Mouse (Mus musculus) neural tube, embryonic 13.5 days (tissue): ENCODE results near the gene Irx5. TPM values are rescaled to one million over a fixed set of nuclear protein-coding genes. Genes with fewer than 3 reads are reported as not detected.

Experiments
- ATAC-seq: fragments of 200-750 bp; cut with Nextera tagmentation; 2 replicates; pipeline ENCODE4 v1.8.0; 2017; ENCODE audit warnings: low read depth, mild to moderate bottlenecking, moderate TSS enrichment, moderate library complexity
- H3K27ac ChIP-seq: fragments of 300-500 bp; sonication (generic); replicated peaks from 2 replicates; pipeline ENCODE4 v1.5.1; 2015; ENCODE audit warnings: moderate library complexity, mild to moderate bottlenecking, inconsistent platforms
- H3K27me3 ChIP-seq: fragments of 300-500 bp; sonication (generic); 2 replicates; pipeline ENCODE4 v1.6.1; 2015; ENCODE audit warnings: mild to moderate bottlenecking, inconsistent platforms
- H3K36me3 ChIP-seq: fragments of 300-500 bp; sonication (generic); 2 replicates; pipeline ENCODE4 v1.6.1; 2015; ENCODE audit warnings: mild to moderate bottlenecking, inconsistent platforms
- H3K4me1 ChIP-seq: fragments of 300-500 bp; sonication (generic); replicated peaks from 2 replicates; pipeline ENCODE4 v1.6.1; 2015; ENCODE audit warnings: inconsistent platforms
- H3K4me2 ChIP-seq: fragments of 300-500 bp; sonication (generic); 2 replicates; pipeline ENCODE4 v1.6.1; 2015; ENCODE audit warnings: inconsistent platforms, mild to moderate bottlenecking, moderate library complexity
- H3K4me3 ChIP-seq: fragments of 300-500 bp; sonication (generic); 2 replicates; pipeline ENCODE4 v1.5.1; 2015; ENCODE audit warnings: mild to moderate bottlenecking, inconsistent platforms
- H3K9ac ChIP-seq: fragments of 300-500 bp; sonication (generic); 2 replicates; pipeline ENCODE4 v1.6.1; 2015; ENCODE audit warnings: moderate library complexity, mild to moderate bottlenecking, inconsistent platforms
- H3K9me3 ChIP-seq: fragments of 300-500 bp; sonication (generic); 2 replicates; pipeline ENCODE4 v1.6.1; 2016; ENCODE audit warnings: inconsistent platforms
- WGBS: fragments of 180-500 bp; shearing (Covaris S2); methylation state at CpG from one replicate; pipeline ENCODE4 v1.1.7; 2015; 5-methylcytosine and 5-hydroxymethylcytosine counted together
- polyA plus RNA-seq: library from polyadenylated mRNA; unstranded; fragments of >200 nt; fragmentation: Nextera tagmentation; extraction: Ambion mirVana; gene quantifications from 2 replicates; pipeline ENCODE4 v1.2.1, GENCODE M21; 2015

Irx5 gene
- polyA plus RNA-seq, 1 experiment from 2014 or later: 8.5 TPM

- Histone ChIP-seq H3K9ac (no peak overlapping the region), H3K4me2 (no peak overlapping the region), H3K27me3 (no peaks in the 10 kb centered on the region), H3K27ac (no peak overlapping the region), H3K9me3 (no peaks in the 10 kb centered on the region), H3K4me1 (no peaks in the 10 kb centered on the region; the same call in 1 of the 2 replicates), H3K36me3 (no peaks in the 10 kb centered on the region), H3K4me3 (no peak overlapping the region)
- whole genome bisulfite sequencing: 56% methylated on average over 6 of the region's 6 CpGs
- ATAC-seq: no peak
Measured at GRCm38 (mm10) chr8:92413583-92413982, 56.2 kb downstream of the Irx5 start.

- Histone ChIP-seq H3K9ac (no peak overlapping the region), H3K9me3 (no peaks in the 10 kb centered on the region), H3K27me3 (no peaks in the 10 kb centered on the region; the same call in 1 of the 2 replicates), H3K27ac (no peak overlapping the region), H3K36me3 (no peaks in the 10 kb centered on the region), H3K4me1 (no peaks in the 10 kb centered on the region), H3K4me3 (no peak overlapping the region), H3K4me2 (no peak overlapping the region)
- WGBS: 85% methylated on average over 7 of the region's 7 CpGs
- ATAC-seq: no peak
Measured at GRCm38 (mm10) chr8:92420666-92421065, 63.2 kb downstream of the Irx5 start.
